Comparison of ENCODE assay signal across 7 mouse cellular contexts in the genomic region with DNA sequence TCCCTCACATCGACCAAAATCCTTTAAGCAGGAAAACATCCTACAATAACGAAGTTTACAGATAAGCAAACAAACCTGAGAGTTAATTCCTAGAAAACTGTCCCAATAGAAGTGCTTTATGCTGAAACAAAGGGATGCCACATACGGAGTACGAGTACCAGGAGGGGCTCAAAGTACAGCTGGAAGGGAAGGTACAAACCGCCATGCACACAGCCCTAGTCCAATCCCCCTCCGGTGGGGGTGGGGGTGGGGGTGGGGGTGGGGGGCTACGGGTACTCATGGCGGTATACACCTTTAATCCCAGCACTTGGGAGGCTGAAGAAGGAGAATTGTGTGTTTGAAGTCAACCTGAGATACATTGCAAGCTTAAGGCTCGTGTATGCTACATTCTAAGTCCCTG. TPM values are rescaled to one million over a fixed set of nuclear protein-coding genes. Genes with fewer than 3 reads are reported as not detected.
DNase-seq lines count a peak whose midpoint lies in the region; ATAC-seq and TF ChIP-seq lines count a peak whose summit lies in the region.

No protein-coding gene starts in this region.

- 5% methylated on average over 9 of the region's 9 CpGs for WGBS in lung, embryonic 16.5 days
- WGBS in forebrain, embryonic 15.5 days = 5% methylated on average over 9 of the region's 9 CpGs
- 15% methylated on average over 9 of the region's 9 CpGs for WGBS in liver, embryonic 12.5 days (ENCODE audit: insufficient replicate concordance)
- WGBS in stomach, postnatal 0 days = 7% methylated on average over 9 of the region's 9 CpGs

- H3K36me3 ChIP-seq in lung, embryonic 16.5 days (ENCODE audit: control insufficient read depth, insufficient read depth, low read length) = no peaks in the 10 kb centered on the region
- no peaks in the 10 kb centered on the region for H3K36me3 ChIP-seq in forebrain, embryonic 15.5 days
- H3K36me3 ChIP-seq in liver, embryonic 12.5 days = no peaks in the 10 kb centered on the region
- H3K36me3 ChIP-seq in stomach, postnatal 0 days (ENCODE audit: control insufficient read depth, insufficient read depth, low read length) = no peaks in the 10 kb centered on the region

- H3K4me1 ChIP-seq in lung, embryonic 16.5 days (replicated peaks; ENCODE audit: control insufficient read depth, insufficient read depth, low read length) = peaks cover 13% of the 10 kb centered on the region
- H3K4me1 ChIP-seq in forebrain, embryonic 15.5 days = peaks cover 11% of the 10 kb centered on the region
- peaks cover 13% of the 10 kb centered on the region for H3K4me1 ChIP-seq in liver, embryonic 12.5 days
- H3K4me1 ChIP-seq in stomach, postnatal 0 days (replicated peaks; ENCODE audit: control insufficient read depth, insufficient read depth) = no peaks in the 10 kb centered on the region

- peak overlapping the region; percentile 69 for H3K4me2 ChIP-seq in lung, embryonic 16.5 days (ENCODE audit: low read depth, low read length)
- H3K4me2 ChIP-seq in forebrain, embryonic 15.5 days (replicated peaks) = peak overlapping the region; percentile 40
- H3K4me2 ChIP-seq in liver, embryonic 12.5 days = peak overlapping the region; percentile 71
- peak overlapping the region; percentile 52 for H3K4me2 ChIP-seq in stomach, postnatal 0 days (replicated peaks; ENCODE audit: low read depth)

- no peak for TF ChIP-seq EP300 in stomach, postnatal 0 days (optimal IDR thresholded peaks at IDR 0.05)

- no peak for TF ChIP-seq CTCF in stomach, postnatal 0 days (IDR thresholded peaks at IDR 0.05; ENCODE audit: low read depth)

- 0 out of 2 replicates have a peak, but pooled peaks have one; percentile 28 for ATAC-seq in lung, embryonic 16.5 days (ENCODE audit: low read depth)
- ATAC-seq in forebrain, embryonic 15.5 days (replicated peaks) = no peak
- no peak for ATAC-seq in liver, embryonic 12.5 days
- ATAC-seq in stomach, postnatal 0 days (ENCODE audit: low FRiP score, low TSS enrichment) = no peak

- no peaks in the 10 kb centered on the region for H3K27me3 ChIP-seq in lung, embryonic 16.5 days (ENCODE audit: control insufficient read depth, insufficient read depth, low read depth, low read length)
- no peaks in the 10 kb centered on the region for H3K27me3 ChIP-seq in forebrain, embryonic 15.5 days
- H3K27me3 ChIP-seq in liver, embryonic 12.5 days (replicated peaks) = no peaks in the 10 kb centered on the region
- H3K27me3 ChIP-seq in stomach, postnatal 0 days (ENCODE audit: control insufficient read depth, insufficient read depth, low read length) = no peaks in the 10 kb centered on the region

- DNase-seq in lung, postnatal 4 days = no peak
- no peak for DNase-seq in stomach, postnatal 0 days (ENCODE audit: low spot score)
- no peak for DNase-seq in natural killer cell, adult 2 months (ENCODE audit: low spot score in 2 of 2)
- no peak for DNase-seq in spleen, adult 12 weeks (ENCODE audit: low spot score)

- peak overlapping the region; percentile 62 for H3K9ac ChIP-seq in lung, embryonic 16.5 days (ENCODE audit: low read length)
- peak overlapping the region; percentile 28 for H3K9ac ChIP-seq in forebrain, embryonic 15.5 days (replicated peaks)
- H3K9ac ChIP-seq in liver, embryonic 12.5 days = peak overlapping the region; percentile 60
- H3K9ac ChIP-seq in stomach, postnatal 0 days (ENCODE audit: low read length) = peak overlapping the region; percentile 54; the same call in 1 of the 2 replicates

- peaks cover 1% of the 10 kb centered on the region; the same call in 1 of the 2 replicates for H3K9me3 ChIP-seq in lung, embryonic 16.5 days (ENCODE audit: control insufficient read depth, low read length)
- 0 out of 2 replicates have a peak, but pooled peaks cover 4% of the 10 kb centered on the region for H3K9me3 ChIP-seq in forebrain, embryonic 15.5 days
- no peaks in the 10 kb centered on the region for H3K9me3 ChIP-seq in liver, embryonic 12.5 days (replicated peaks)
- no peaks in the 10 kb centered on the region for H3K9me3 ChIP-seq in stomach, postnatal 0 days (ENCODE audit: control insufficient read depth, low read length)

- H3K4me3 ChIP-seq in lung, embryonic 16.5 days (ENCODE audit: low read length) = peak overlapping the region; percentile 47
- H3K4me3 ChIP-seq in forebrain, embryonic 15.5 days = peak overlapping the region; percentile 30
- peak overlapping the region; percentile 49 for H3K4me3 ChIP-seq in liver, embryonic 12.5 days
- peak overlapping the region; percentile 30 for H3K4me3 ChIP-seq in stomach, postnatal 0 days (ENCODE audit: low read depth, low read length)

- no peak overlapping the region for H3K27ac ChIP-seq in lung, embryonic 16.5 days (ENCODE audit: low read length)
- no peak overlapping the region for H3K27ac ChIP-seq in forebrain, embryonic 15.5 days (replicated peaks)
- H3K27ac ChIP-seq in liver, embryonic 12.5 days = no peak overlapping the region
- 0 out of 2 replicates have a peak overlapping the region, but pooled peaks have one; percentile 35 for H3K27ac ChIP-seq in stomach, postnatal 0 days (replicated peaks)

RNA-seq across cellular contexts. Expression of a gene that starts 58.6 kb away (rescaled TPM):
- polyA plus RNA-seq in lung, embryonic 16.5 days (2015; fragmentation: Nextera tagmentation; extraction: Ambion mirVana) = 54.9 and 60.4 TPM in 2 replicates
- 59.4 and 62.7 TPM in 2 replicates for polyA plus RNA-seq in forebrain, embryonic 15.5 days (2015; fragmentation: Nextera tagmentation; extraction: Ambion mirVana)
- 19.7 and 19.9 TPM in 2 replicates for polyA plus RNA-seq in liver, embryonic 12.5 days (2016; fragmentation: Nextera tagmentation; extraction: Ambion mirVana)
- 28.7 and 29.1 TPM in 2 replicates for polyA plus RNA-seq in stomach, postnatal 0 days (2015; fragmentation: Nextera tagmentation; extraction: Ambion mirVana)
